Mouse (Mus musculus) spleen, postnatal 36 days (tissue): ENCODE results near the gene Cdh16.

Experiments
- DNase-seq, 2 experiments: peaks; one replicate each; pipeline ENCODE4 v3.0.0; 2022; ENCODE audit warnings: low spot score in 2 of 2, mixed read lengths in 1 of 2

Gene Cdh16

DNA sequence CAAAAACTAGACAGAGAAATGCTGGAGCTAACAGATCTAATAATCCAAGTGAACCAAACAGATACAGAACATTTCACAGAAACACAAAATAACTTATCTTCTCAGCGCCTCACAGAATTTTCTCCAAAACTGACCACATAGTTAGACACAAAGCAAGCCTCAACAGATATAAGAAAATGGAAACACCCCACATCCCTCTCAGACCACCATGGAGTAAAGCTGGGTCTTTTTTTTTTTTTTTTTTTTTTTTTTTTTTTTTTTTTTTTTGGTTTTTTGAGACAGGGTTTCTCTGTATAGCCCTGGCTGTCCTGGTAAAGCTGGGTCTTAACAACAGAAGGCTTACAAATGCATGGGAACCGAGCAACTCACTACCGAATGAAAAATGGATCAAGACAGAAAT lies 47.4 kb downstream of the Cdh16 start:
- DNase-seq, result no peak

DNA sequence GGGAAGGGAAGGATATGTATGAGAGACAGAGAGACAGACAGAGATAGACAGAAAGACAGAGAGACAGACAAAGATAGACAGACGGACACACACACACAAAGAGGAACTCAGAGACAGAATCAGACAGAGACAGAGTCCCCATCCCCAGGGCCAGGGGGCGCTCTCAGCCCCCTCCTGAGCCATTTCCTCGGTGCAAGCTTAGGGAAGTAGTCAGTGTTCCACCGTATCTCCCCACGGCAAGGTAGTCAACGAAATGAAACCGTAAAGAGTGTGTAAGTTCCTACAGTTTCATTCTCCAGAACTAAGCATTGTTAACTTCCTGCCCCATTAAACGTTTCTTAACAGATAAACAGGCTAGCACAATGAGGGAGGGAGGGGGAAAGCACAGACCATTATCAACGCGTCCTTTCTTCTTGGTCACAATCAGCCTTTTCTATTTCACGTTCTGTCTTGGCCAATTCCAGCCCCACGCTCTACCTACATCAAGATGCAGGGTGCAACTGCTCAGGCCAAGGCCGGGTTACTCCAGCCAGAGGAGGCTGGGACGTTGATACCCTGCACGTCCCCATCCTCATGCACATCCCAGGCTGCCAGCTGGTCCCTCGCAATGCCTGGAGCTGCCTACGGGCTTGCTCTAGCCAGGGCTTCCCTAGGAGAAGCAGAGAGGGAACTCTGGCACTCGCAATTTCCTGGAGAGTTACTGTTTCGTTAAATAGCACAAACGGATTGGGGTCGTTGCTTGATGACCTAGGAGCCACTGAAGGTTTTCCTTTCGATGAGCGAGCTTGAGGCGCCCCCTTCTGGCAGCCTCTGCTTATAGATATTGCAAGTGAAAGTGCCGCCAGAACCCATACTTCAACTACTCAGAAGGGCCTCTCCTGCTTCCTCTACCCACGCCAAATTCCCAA lies 53.5 kb downstream of the Cdh16 start:
- peak; percentile 76 to 85 for DNase-seq

DNA sequence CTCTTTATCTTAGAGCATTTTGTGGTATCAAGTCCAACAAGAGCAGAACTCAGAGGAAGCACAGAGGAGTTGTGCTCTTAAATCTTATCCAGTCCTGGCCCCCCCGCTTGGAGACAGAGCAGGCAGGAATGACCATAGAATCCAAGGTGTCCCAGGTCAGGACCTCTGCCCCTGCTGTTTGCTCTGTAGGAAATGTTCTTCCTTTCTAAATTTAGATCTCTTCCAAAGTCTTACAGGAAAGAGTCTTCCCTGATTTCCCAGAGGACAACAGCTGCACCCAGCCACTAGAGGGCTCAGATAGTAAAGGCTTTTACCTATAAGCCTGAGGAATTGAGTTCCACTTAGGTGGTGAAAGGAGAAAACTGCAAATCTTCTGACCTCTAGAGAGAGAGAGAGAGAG lies 54.6 kb downstream of the Cdh16 start:
- no peak for DNase-seq

DNA sequence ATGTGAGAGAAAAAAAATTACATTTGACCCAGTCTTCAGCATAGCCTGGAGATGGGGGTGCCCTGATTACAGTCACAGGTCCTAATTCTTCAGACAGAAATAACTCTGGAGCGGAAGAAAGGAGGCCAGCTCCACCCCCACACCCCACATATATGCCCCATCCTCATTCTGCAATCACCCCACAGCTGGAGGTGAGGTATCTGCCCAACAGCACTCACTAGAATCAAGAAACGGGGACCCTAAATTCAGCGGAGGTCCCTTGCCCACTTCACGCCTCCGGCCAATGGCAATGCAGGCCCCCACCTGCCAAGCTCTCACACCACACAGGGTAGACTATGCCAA lies 58.8 kb downstream of the Cdh16 start:
- no peak for DNase-seq

DNA sequence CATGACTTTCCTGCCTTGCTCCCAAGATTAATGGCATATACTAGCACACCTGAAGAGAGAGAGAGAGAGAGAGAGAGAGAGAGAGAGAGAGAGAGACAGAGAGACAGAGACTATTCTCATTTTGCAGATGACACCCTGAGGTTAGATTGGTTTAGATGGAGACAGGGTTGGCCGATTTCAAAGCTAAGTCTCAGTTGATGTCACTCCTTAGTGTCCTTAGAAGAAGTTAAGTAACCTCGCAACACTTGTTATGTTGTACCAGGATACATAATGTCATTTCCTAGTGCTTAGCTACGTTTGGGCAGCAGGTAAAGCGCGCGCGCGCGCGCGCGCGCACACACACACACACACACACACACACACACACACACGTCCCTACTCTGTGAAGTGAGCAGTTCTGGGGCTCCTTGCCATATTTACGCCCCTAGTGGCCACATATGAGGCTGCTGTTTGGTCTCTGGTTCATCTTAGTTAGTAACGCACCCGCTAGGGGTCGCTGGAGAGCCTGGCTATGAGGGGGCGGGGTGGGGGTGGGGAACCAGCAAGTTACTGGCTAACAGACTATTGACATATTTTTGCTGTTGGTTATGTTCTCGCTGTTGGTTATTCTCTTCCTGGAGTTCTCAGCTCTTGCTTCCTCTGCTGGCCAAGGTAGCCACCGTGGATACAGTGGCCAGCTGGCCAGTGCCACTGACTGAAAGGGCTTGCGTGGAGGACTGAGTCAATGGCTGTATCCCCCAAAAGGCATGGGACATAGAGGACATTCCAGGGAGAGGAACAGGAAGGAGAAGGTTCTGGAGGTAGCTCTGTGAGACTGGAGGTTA lies 59.4 kb downstream of the Cdh16 start:
- DNase-seq, result peak; percentile 77 to 82

DNA sequence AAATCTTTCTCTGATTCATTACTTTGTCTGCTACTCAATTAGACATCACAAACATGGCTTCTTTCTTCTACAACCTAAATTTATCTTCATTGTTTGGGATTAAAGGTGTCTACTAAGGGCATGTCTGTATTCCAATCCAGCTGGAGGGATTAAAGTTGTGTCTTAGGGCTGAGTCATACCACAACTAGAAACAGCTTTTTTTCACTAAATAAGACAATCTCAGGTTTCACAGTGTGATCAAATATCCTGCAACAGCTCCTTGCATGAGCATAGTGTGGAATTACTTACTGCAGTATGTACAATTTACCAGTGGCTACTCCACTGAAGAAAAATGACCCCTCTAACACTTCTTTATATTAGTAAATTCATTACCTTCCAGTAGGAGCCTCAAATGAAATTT lies 63.5 kb downstream of the Cdh16 start:
- DNase-seq, result no peak

DNA sequence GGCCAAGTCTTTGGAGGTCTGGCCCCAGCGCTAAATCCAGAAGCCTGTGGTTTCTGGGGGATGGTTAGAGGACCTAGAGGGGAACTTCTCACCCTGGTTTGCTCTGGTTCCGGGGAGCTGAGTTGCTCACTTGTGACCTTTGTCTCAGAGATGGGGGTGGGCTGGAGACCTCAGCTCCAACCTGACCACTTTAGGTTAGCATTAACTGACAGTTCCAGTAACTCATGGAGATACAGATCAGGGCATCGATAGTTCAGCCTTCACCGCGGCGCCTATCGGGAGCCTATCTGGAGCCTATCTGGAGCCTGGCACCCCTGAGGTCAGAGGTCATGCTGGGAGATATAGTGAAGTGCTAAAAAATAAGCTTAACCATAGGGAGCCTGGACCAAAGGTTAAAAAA lies 67.0 kb downstream of the Cdh16 start:
- no peak for DNase-seq

DNA sequence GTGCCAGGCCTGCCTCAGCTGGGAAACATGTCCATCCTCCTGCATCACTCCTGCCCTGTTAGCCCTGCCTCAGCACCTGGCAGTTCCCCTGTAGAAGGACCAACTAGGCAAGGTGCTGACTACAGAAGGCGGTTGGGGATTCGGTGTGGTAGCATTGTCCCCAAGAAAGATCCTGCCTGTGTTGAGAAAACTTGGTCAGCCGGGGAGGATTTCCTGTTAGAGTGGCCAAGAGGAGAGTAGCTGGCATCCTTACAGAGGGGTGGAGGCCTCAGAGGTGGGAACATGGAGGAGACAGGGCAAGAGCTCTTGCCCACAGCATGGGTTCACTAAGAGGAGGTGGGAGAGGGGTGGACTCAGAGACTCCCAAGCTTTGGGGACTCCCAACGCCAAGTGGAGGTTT lies 69.0 kb downstream of the Cdh16 start:
- DNase-seq, result no peak
